Mouse (Mus musculus) hindbrain, embryonic 11.5 days (tissue): Measurements from ENCODE around the gene Sh2d1a. TPM values are rescaled to one million over a fixed set of nuclear protein-coding genes. Genes with fewer than 3 reads are reported as not detected.

Experiments
- ATAC-seq: fragments of 200-750 bp; cut with Nextera tagmentation; 2 replicates; pipeline ENCODE4 v1.8.0; 2017; ENCODE audit warnings: mild to moderate bottlenecking, moderate TSS enrichment, moderate library complexity; ENCODE audit not compliant: low FRiP score
- DNase-seq: peaks from one replicate; pipeline ENCODE4 v3.0.0-alpha.2; 2015; ENCODE audit warnings: low spot score
- H3K27ac ChIP-seq: fragments of 300-500 bp; sonication (generic); 2 replicates; pipeline ENCODE4 v1.5.1; 2014; ENCODE audit warnings: mild to moderate bottlenecking, low read depth, low read length
- H3K27me3 ChIP-seq: fragments of 300-500 bp; sonication (generic); 2 replicates; pipeline ENCODE4 v1.6.1; 2014; ENCODE audit warnings: mild to moderate bottlenecking, low read length, moderate library complexity, mixed read lengths; ENCODE audit not compliant: control insufficient read depth, insufficient read depth
- H3K36me3 ChIP-seq: fragments of 300-500 bp; sonication (generic); 2 replicates; pipeline ENCODE4 v1.6.1; 2014; ENCODE audit warnings: mild to moderate bottlenecking, low read length, moderate library complexity, mixed read lengths; ENCODE audit not compliant: control insufficient read depth, insufficient read depth
- H3K4me1 ChIP-seq: fragments of 300-500 bp; sonication (generic); replicated peaks from 2 replicates; pipeline ENCODE4 v1.6.1; 2014; ENCODE audit warnings: low read length, mixed read lengths; ENCODE audit not compliant: control insufficient read depth, insufficient read depth
- H3K4me2 ChIP-seq: fragments of 300-500 bp; sonication (generic); replicated peaks from 2 replicates; pipeline ENCODE4 v1.6.1; 2014; ENCODE audit warnings: mild to moderate bottlenecking, low read depth, low read length
- H3K4me3 ChIP-seq: fragments of 300-500 bp; sonication (generic); 2 replicates; pipeline ENCODE4 v1.5.1; 2014; ENCODE audit warnings: low read depth, low read length
- H3K9ac ChIP-seq: fragments of 300-500 bp; sonication (generic); 2 replicates; pipeline ENCODE4 v1.6.1; 2014; ENCODE audit warnings: low read depth, low read length
- H3K9me3 ChIP-seq: fragments of 300-500 bp; sonication (generic); 2 replicates; pipeline ENCODE4 v1.6.1; 2016; ENCODE audit warnings: low read length; ENCODE audit not compliant: control insufficient read depth
- WGBS: fragments of 180-500 bp; shearing (Covaris S2); extraction: QIAGEN DNeasy Blood & Tissue Kit; methylation state at CpG from one replicate; pipeline ENCODE4 v1.1.7; 2014; 5-methylcytosine and 5-hydroxymethylcytosine counted together
- polyA plus RNA-seq: library from polyadenylated mRNA; unstranded; fragments of >200 nt; fragmentation: Nextera tagmentation; extraction: Ambion mirVana; gene quantifications from 2 replicates; pipeline ENCODE4 v1.2.1, GENCODE M21; 2014

The Sh2d1a gene
- polyA plus RNA-seq, 1 experiment from 2014 or later = 0.19 TPM

GRCm38 (mm10) chrX:42530703-42531102 lies 28.4 kb downstream of the Sh2d1a start:
- Histone ChIP-seq H3K27me3 (no peaks in the 10 kb centered on the region), H3K4me1 (no peaks in the 10 kb centered on the region), H3K27ac (no peak overlapping the region), H3K9me3 (no peaks in the 10 kb centered on the region), H3K36me3 (no peaks in the 10 kb centered on the region), H3K4me2 (no peak overlapping the region), H3K9ac (no peak overlapping the region), H3K4me3 (no peak overlapping the region)
- WGBS = 77% methylated on average over 4 of the region's 4 CpGs
- no peak for ATAC-seq
- DNase-seq = no peak

- Histone ChIP-seq H3K4me2 (no peak overlapping the region), H3K9me3 (no peaks in the 10 kb centered on the region), H3K27me3 (no peaks in the 10 kb centered on the region), H3K4me1 (no peaks in the 10 kb centered on the region), H3K36me3 (no peaks in the 10 kb centered on the region), H3K27ac (no peak overlapping the region), H3K9ac (no peak overlapping the region), H3K4me3 (no peak overlapping the region)
- DNase-seq (no peak), ATAC-seq (no peak; the same call in 1 of the 2 replicates)
- WGBS = 32% methylated on average over 3 of the region's 3 CpGs
These were observed 37.9 kb downstream of the Sh2d1a start for GRCm38 (mm10) chrX:42540030-42540755.

GRCm38 (mm10) chrX:42540756-42541053 lies 38.5 kb downstream of the Sh2d1a start:
- no peak overlapping the region for H3K4me2 ChIP-seq
- no peaks in the 10 kb centered on the region for H3K9me3 ChIP-seq
- H3K4me1 ChIP-seq = no peaks in the 10 kb centered on the region
- peak; percentile 77 for DNase-seq
- no peak overlapping the region for H3K9ac ChIP-seq
- no peak overlapping the region for H3K4me3 ChIP-seq
- no peaks in the 10 kb centered on the region for H3K36me3 ChIP-seq
- no peak overlapping the region for H3K27ac ChIP-seq
- no peak for ATAC-seq
- no peaks in the 10 kb centered on the region for H3K27me3 ChIP-seq
- 41% methylated on average over 5 of the region's 5 CpGs for WGBS

GRCm38 (mm10) chrX:42545076-42545475 lies 42.8 kb downstream of the Sh2d1a start:
- no peak for DNase-seq
- Histone ChIP-seq H3K4me2 (no peak overlapping the region), H3K27me3 (no peaks in the 10 kb centered on the region), H3K4me1 (no peaks in the 10 kb centered on the region), H3K4me3 (no peak overlapping the region), H3K9ac (no peak overlapping the region), H3K36me3 (no peaks in the 10 kb centered on the region), H3K27ac (no peak overlapping the region), H3K9me3 (no peaks in the 10 kb centered on the region)
- WGBS = 100% methylated on average over 1 of the region's 1 CpGs
- no peak for ATAC-seq

GRCm38 (mm10) chrX:42548513-42548912 lies 46.3 kb downstream of the Sh2d1a start:
- Histone ChIP-seq H3K9me3 (no peaks in the 10 kb centered on the region), H3K27me3 (no peaks in the 10 kb centered on the region), H3K4me2 (no peak overlapping the region), H3K27ac (no peak overlapping the region), H3K9ac (no peak overlapping the region), H3K36me3 (no peaks in the 10 kb centered on the region), H3K4me3 (no peak overlapping the region), H3K4me1 (no peaks in the 10 kb centered on the region)
- ATAC-seq (no peak), DNase-seq (no peak)
- WGBS = 72% methylated on average over 4 of the region's 4 CpGs

GRCm38 (mm10) chrX:42557284-42557683 lies 55.0 kb downstream of the Sh2d1a start:
- ATAC-seq (no peak), DNase-seq (peak; percentile 64)
- Histone ChIP-seq H3K4me3 (no peak overlapping the region), H3K36me3 (no peaks in the 10 kb centered on the region), H3K9ac (no peak overlapping the region), H3K27me3 (no peaks in the 10 kb centered on the region), H3K27ac (no peak overlapping the region), H3K4me1 (no peaks in the 10 kb centered on the region), H3K9me3 (no peaks in the 10 kb centered on the region), H3K4me2 (no peak overlapping the region)
- WGBS = 25% methylated on average over 7 of the region's 7 CpGs

- Histone ChIP-seq H3K4me3 (no peak overlapping the region), H3K36me3 (no peaks in the 10 kb centered on the region), H3K4me2 (no peak overlapping the region), H3K27me3 (no peaks in the 10 kb centered on the region), H3K9me3 (no peaks in the 10 kb centered on the region), H3K27ac (no peak overlapping the region), H3K4me1 (no peaks in the 10 kb centered on the region), H3K9ac (no peak overlapping the region)
- WGBS = 84% methylated on average over 4 of the region's 4 CpGs
- DNase-seq = no peak
- ATAC-seq = no peak
These were observed 56.4 kb downstream of the Sh2d1a start for GRCm38 (mm10) chrX:42558683-42559082.

Other genes starting within 250 kb of the Sh2d1a start
- gene Tex13c2, start 12.8 kb upstream of the Sh2d1a start, polyA plus RNA-seq = not detected in 2 replicates